Mouse (Mus musculus) spleen, adult 2 months (tissue): Measurements from ENCODE around the gene Nme2.

Experiments used
- CTCF ChIP-seq: fragments of 200-500 bp; IDR thresholded peaks from 2 replicates; pipeline ENCODE4 v1.5.1; 2011; ENCODE audit warnings: mild to moderate bottlenecking, inconsistent platforms; ENCODE audit not compliant: insufficient read depth, insufficient read length, insufficient replicate concordance; ENCODE audit errors: extremely low read depth
- POLR2A ChIP-seq: fragments of 200-500 bp; IDR thresholded peaks from 2 replicates; pipeline ENCODE4 v1.6.1; 2011; ENCODE audit warnings: low read depth, low read length, inconsistent platforms

GRCm38 (mm10) chr11:93955256-93956150 is 556 bp downstream of the Nme2 start:
- TF ChIP-seq CTCF (no peak), POLR2A (peak; percentile 3; the same call in 1 of the 2 replicates)
